8 mouse cellular contexts compared by ENCODE assay signal in genomic region chr17:26094531-26095110, GRCm38 (mm10). TPM values are rescaled to one million over a fixed set of nuclear protein-coding genes. Genes with fewer than 3 reads are reported as not detected.
DNase-seq lines count a peak whose midpoint lies in the region; ATAC-seq and TF ChIP-seq lines count a peak whose summit lies in the region.

No protein-coding gene starts in this region.

- 29% methylated on average over 9 of the region's 9 CpGs for WGBS in heart, embryonic 13.5 days
- WGBS in hindbrain, embryonic 10.5 days: 27% methylated on average over 9 of the region's 9 CpGs
- 28% methylated on average over 9 of the region's 9 CpGs for whole genome bisulfite sequencing in midbrain, embryonic 10.5 days

- peak overlapping the region; percentile 37 for H3K27ac ChIP-seq in heart, embryonic 13.5 days (replicated peaks)
- H3K27ac ChIP-seq in hindbrain, embryonic 10.5 days: peak overlapping the region; percentile 97
- H3K27ac ChIP-seq in midbrain, embryonic 10.5 days (replicated peaks): peak overlapping the region; percentile 96

- H3K27me3 ChIP-seq in heart, embryonic 13.5 days (replicated peaks): no peaks in the 10 kb centered on the region
- H3K27me3 ChIP-seq in G1E (ENCODE audit: insufficient read depth, low read length): no peaks in the 10 kb centered on the region
- no peaks in the 10 kb centered on the region for H3K27me3 ChIP-seq in hindbrain, embryonic 10.5 days (ENCODE audit: insufficient read depth, poor library complexity, severe bottlenecking)
- no peaks in the 10 kb centered on the region for H3K27me3 ChIP-seq in midbrain, embryonic 10.5 days (ENCODE audit: low read depth, poor library complexity, severe bottlenecking)

- H3K9ac ChIP-seq in heart, embryonic 13.5 days: peak overlapping the region; percentile 81

- H3K4me2 ChIP-seq in heart, embryonic 13.5 days: peak overlapping the region; percentile 80

- peak overlapping the region; percentile 64 for H3K4me3 ChIP-seq in heart, embryonic 13.5 days
- peak overlapping the region; percentile 82 for H3K4me3 ChIP-seq in G1E (ENCODE audit: low read depth, low read length)
- peak overlapping the region; percentile 82 for H3K4me3 ChIP-seq in hindbrain, embryonic 10.5 days
- H3K4me3 ChIP-seq in midbrain, embryonic 10.5 days: peak overlapping the region; percentile 83

- TF ChIP-seq CTCF in G1E (IDR thresholded peaks at IDR 0.05; ENCODE audit: low read depth, low read length): no peak

- intact Hi-C loops in heart, postnatal 10 days (cut with DNase I): loop anchor here (2.0 to 5.0 kb wide), 2 partner anchors 26 to 202 kb away; partner anchors contain the start of gene Rab11fip3
- intact Hi-C loops in gastrocnemius, postnatal 36 days (cut with DNase I): loop anchor here (5.0 kb wide), 1 partner anchor 202 kb away; no protein-coding TSS in a partner anchor

- peaks cover 20% of the 10 kb centered on the region for H3K36me3 ChIP-seq in heart, embryonic 13.5 days
- H3K36me3 ChIP-seq in G1E (replicated peaks): peaks cover 34% of the 10 kb centered on the region
- peaks cover 27% of the 10 kb centered on the region for H3K36me3 ChIP-seq in hindbrain, embryonic 10.5 days
- peaks cover 28% of the 10 kb centered on the region for H3K36me3 ChIP-seq in midbrain, embryonic 10.5 days

- DNase-seq in heart, postnatal 10 days: no peak
- DNase-seq in G1E (ENCODE audit: low spot score): peak; percentile 48
- DNase-seq in hindbrain, embryonic 10.5 days (ENCODE audit: low spot score): no peak
- no peak for DNase-seq in midbrain, embryonic 10.5 days (ENCODE audit: low spot score)
- no peak for DNase-seq in ovary, postnatal 36 days (ENCODE audit: low spot score)
- no peak for DNase-seq in gastrocnemius, postnatal 36 days

- no peaks in the 10 kb centered on the region for H3K9me3 ChIP-seq in heart, embryonic 13.5 days
- H3K9me3 ChIP-seq in G1E (replicated peaks): no peaks in the 10 kb centered on the region
- H3K9me3 ChIP-seq in hindbrain, embryonic 10.5 days: 0 out of 2 replicates have a peak, but pooled peaks cover 4% of the 10 kb centered on the region
- H3K9me3 ChIP-seq in midbrain, embryonic 10.5 days (replicated peaks): no peaks in the 10 kb centered on the region

- ATAC-seq in heart, embryonic 13.5 days (ENCODE audit: extremely low read depth, insufficient number of reproducible peaks, low FRiP score, low TSS enrichment): no peak
- no peak for ATAC-seq in G1E (ENCODE audit: extremely low read depth, insufficient number of reproducible peaks, low FRiP score, poor library complexity, severe bottlenecking)
- ATAC-seq in megakaryocyte progenitor cell, adult 5-6 weeks (replicated peaks; ENCODE audit: poor library complexity): no peak

- H3K4me1 ChIP-seq in heart, embryonic 13.5 days: peaks cover 16% of the 10 kb centered on the region
- peaks cover 34% of the 10 kb centered on the region for H3K4me1 ChIP-seq in G1E (ENCODE audit: insufficient read depth, low read depth, low read length)
- H3K4me1 ChIP-seq in hindbrain, embryonic 10.5 days (replicated peaks): peaks cover 25% of the 10 kb centered on the region
- H3K4me1 ChIP-seq in midbrain, embryonic 10.5 days: peaks cover 29% of the 10 kb centered on the region

RNA-seq across cellular contexts. Expression of gene Nme4, which starts 0.8 kb away (rescaled TPM):
- polyA plus RNA-seq in heart, embryonic 13.5 days (2015; fragmentation: Nextera tagmentation; extraction: Ambion mirVana): 77.4 and 87.2 TPM in 2 replicates
- 1 to 10 TPM; 3.6 to 5.2 TPM for total RNA-seq in heart, postnatal 10 days (2021)
- total RNA-seq in G1E (2014; fragmentation: Nextera tagmentation) (23.3 and 25.2 TPM in 2 replicates), G1E (2017) (48.5 and 68.1 TPM in 2 replicates)
- 118 and 139 TPM in 2 replicates for polyA plus RNA-seq in G1E (2012)
- 95.9 and 109 TPM in 2 replicates for polyA plus RNA-seq in hindbrain, embryonic 10.5 days (2016; fragmentation: Nextera tagmentation; extraction: Ambion mirVana)
- 87.4 and 106 TPM in 2 replicates for polyA plus RNA-seq in midbrain, embryonic 10.5 days (2016; fragmentation: Nextera tagmentation; extraction: Ambion mirVana)
- total RNA-seq in megakaryocyte progenitor cell, adult 5-6 weeks (2015): 46.5 and 47.1 TPM in 2 replicates
- total RNA-seq in megakaryocyte progenitor cell, adult 5-6 weeks (2017): 42.7 and 45.4 TPM in 2 replicates
- total RNA-seq in gastrocnemius, postnatal 36 days (2021): 1 to 10 TPM; 1.0 to 1.7 TPM

RNA-seq across cellular contexts. Expression of gene Decr2, which starts 4.5 kb away (rescaled TPM):
- 34.4 and 34.6 TPM in 2 replicates for polyA plus RNA-seq in heart, embryonic 13.5 days (2015; fragmentation: Nextera tagmentation; extraction: Ambion mirVana)
- total RNA-seq in heart, postnatal 10 days (2021): 10 to 100 TPM; 14.4 to 16.7 TPM
- total RNA-seq in G1E (2014; fragmentation: Nextera tagmentation): 6.4 and 19.1 TPM in 2 replicates
- 7.6 and 8.8 TPM in 2 replicates for total RNA-seq in G1E (2017)
- polyA plus RNA-seq in G1E (2012): 0.18 and 0.34 TPM in 2 replicates
- 30.2 and 30.7 TPM in 2 replicates for polyA plus RNA-seq in hindbrain, embryonic 10.5 days (2016; fragmentation: Nextera tagmentation; extraction: Ambion mirVana)
- 27.8 and 28.2 TPM in 2 replicates for polyA plus RNA-seq in midbrain, embryonic 10.5 days (2016; fragmentation: Nextera tagmentation; extraction: Ambion mirVana)
- total RNA-seq in megakaryocyte progenitor cell, adult 5-6 weeks (2015): 2.9 and 5.3 TPM in 2 replicates
- total RNA-seq in megakaryocyte progenitor cell, adult 5-6 weeks (2017): 10.1 and 11.7 TPM in 2 replicates
- 1 to 10 TPM; 2.3 to 2.8 TPM for total RNA-seq in gastrocnemius, postnatal 36 days (2021)

RNA-seq across cellular contexts. Expression of gene Tmem8, which starts 18.5 kb away (rescaled TPM):
- 0.80 and 0.94 TPM in 2 replicates for polyA plus RNA-seq in heart, embryonic 13.5 days (2015; fragmentation: Nextera tagmentation; extraction: Ambion mirVana)
- 1 to 10 TPM; 1.9 to 2.2 TPM for total RNA-seq in heart, postnatal 10 days (2021)
- 2.3 and 3.0 TPM in 2 replicates for total RNA-seq in G1E (2014; fragmentation: Nextera tagmentation)
- total RNA-seq in G1E (2017): 6.4 and 7.8 TPM in 2 replicates
- 3.4 and 3.5 TPM in 2 replicates for polyA plus RNA-seq in G1E (2012)
- 1.8 and 1.9 TPM in 2 replicates for polyA plus RNA-seq in hindbrain, embryonic 10.5 days (2016; fragmentation: Nextera tagmentation; extraction: Ambion mirVana)
- 1.6 and 2.0 TPM in 2 replicates for polyA plus RNA-seq in midbrain, embryonic 10.5 days (2016; fragmentation: Nextera tagmentation; extraction: Ambion mirVana)
- 7.2 and 7.4 TPM in 2 replicates for total RNA-seq in megakaryocyte progenitor cell, adult 5-6 weeks (2015)
- total RNA-seq in megakaryocyte progenitor cell, adult 5-6 weeks (2017): 4.9 and 8.6 TPM in 2 replicates
- total RNA-seq in gastrocnemius, postnatal 36 days (2021): 1 to 10 TPM in 1 of 2 experiments, under 1 TPM in 1; 0.69 to 1.4 TPM

RNA-seq across cellular contexts. Expression of gene Rab11fip3, which starts 25.3 kb away (rescaled TPM):
- 11.0 and 12.3 TPM in 2 replicates for polyA plus RNA-seq in heart, embryonic 13.5 days (2015; fragmentation: Nextera tagmentation; extraction: Ambion mirVana)
- 10 to 100 TPM; 23.4 to 24.1 TPM for total RNA-seq in heart, postnatal 10 days (2021)
- total RNA-seq in G1E (2014; fragmentation: Nextera tagmentation) (9.9 and 13.9 TPM in 2 replicates), G1E (2017) (2.8 and 3.0 TPM in 2 replicates)
- polyA plus RNA-seq in G1E (2012): 9.3 and 11.2 TPM in 2 replicates
- 24.7 and 30.9 TPM in 2 replicates for polyA plus RNA-seq in hindbrain, embryonic 10.5 days (2016; fragmentation: Nextera tagmentation; extraction: Ambion mirVana)
- 20.6 and 26.9 TPM in 2 replicates for polyA plus RNA-seq in midbrain, embryonic 10.5 days (2016; fragmentation: Nextera tagmentation; extraction: Ambion mirVana)
- 0.69 and 1.6 TPM in 2 replicates for total RNA-seq in megakaryocyte progenitor cell, adult 5-6 weeks (2015)
- total RNA-seq in megakaryocyte progenitor cell, adult 5-6 weeks (2017): 0.83 and 1.9 TPM in 2 replicates
- 10 to 100 TPM; 57.9 to 61.5 TPM for total RNA-seq in gastrocnemius, postnatal 36 days (2021)

RNA-seq across cellular contexts. Expression of gene Mrpl28, which starts 28.7 kb away (rescaled TPM):
- polyA plus RNA-seq in heart, embryonic 13.5 days (2015; fragmentation: Nextera tagmentation; extraction: Ambion mirVana): 217 and 237 TPM in 2 replicates
- total RNA-seq in heart, postnatal 10 days (2021): 100 to 1,000 TPM in 1 of 2 experiments, 10 to 100 TPM in 1; 92.2 to 101 TPM
- total RNA-seq in G1E (2014; fragmentation: Nextera tagmentation) (25.6 and 40.2 TPM in 2 replicates), G1E (2017) (55.7 and 77.6 TPM in 2 replicates)
- 326 and 332 TPM in 2 replicates for polyA plus RNA-seq in G1E (2012)
- 301 and 318 TPM in 2 replicates for polyA plus RNA-seq in hindbrain, embryonic 10.5 days (2016; fragmentation: Nextera tagmentation; extraction: Ambion mirVana)
- polyA plus RNA-seq in midbrain, embryonic 10.5 days (2016; fragmentation: Nextera tagmentation; extraction: Ambion mirVana): 301 and 332 TPM in 2 replicates
- total RNA-seq in megakaryocyte progenitor cell, adult 5-6 weeks (2015): 73.3 and 84.4 TPM in 2 replicates
- total RNA-seq in megakaryocyte progenitor cell, adult 5-6 weeks (2017): 40.7 and 46.4 TPM in 2 replicates
- 10 to 100 TPM; 55.9 to 60.6 TPM for total RNA-seq in gastrocnemius, postnatal 36 days (2021)

Comparison
In these comparisons a context has a peak if more than half of its experiments do, and no peak if none do; other contexts are left out.
1. H3K27ac ChIP-seq: peak in every context shown above with its lines; median percentile 97 in hindbrain, embryonic 10.5 days; 96 in midbrain, embryonic 10.5 days; 37 in heart, embryonic 13.5 days.